In genomic region chr13:35982985-35983384, GRCm38 (mm10) we compare ENCODE assay signal across 26 mouse cellular contexts. TPM values are rescaled to one million over a fixed set of nuclear protein-coding genes. Genes with fewer than 3 reads are reported as not detected.
DNase-seq lines count a peak whose midpoint lies in the region; ATAC-seq and TF ChIP-seq lines count a peak whose summit lies in the region.
"Had no signal": no experiment of that assay in that cellular context is flagged by ENCODE, and none has a peak within 500 bp of the region (broad histone marks: within the 10 kb centered on the region; RNA-seq: fewer than 3 reads in every experiment).

No protein-coding gene starts in this region.

- no peak for DNase-seq in heart, postnatal 0 days (ENCODE audit: low spot score)
- DNase-seq in heart, adult 2 months: no peak
- no peak for DNase-seq in cerebellum, adult 11-12 months
- DNase-seq in right cerebral cortex, postnatal 36 days (ENCODE audit: low spot score in 2 of 2): no peak
- DNase-seq in urinary bladder, adult 2 months (ENCODE audit: low spot score): no peak
- DNase-seq: adrenal gland, adult 8-10 months; adrenal gland, postnatal 14 days; adrenal gland, postnatal 36 days; cerebellum, adult 18-20 months; cerebellum, adult 8-10 months; cerebellum, adult 9-11 months; cerebellum, postnatal 14 days; cerebellum, postnatal 36 days; embryo, embryonic 11 days had no signal

- intact Hi-C loops in heart, adult 2 months (cut with DNase I): no loop called here

- no peak overlapping the region for H3K4me2 ChIP-seq in heart, postnatal 0 days (ENCODE audit: low read depth, low read length)
- no peak overlapping the region for H3K4me2 ChIP-seq in intestine, embryonic 16.5 days (ENCODE audit: low read depth, low read length)
- H3K4me2 ChIP-seq: embryonic facial prominence, embryonic 13.5 days; embryonic facial prominence, embryonic 15.5 days; forebrain, embryonic 12.5 days had no signal

- H3K4me1 ChIP-seq in heart, postnatal 0 days (ENCODE audit: control insufficient read depth, insufficient read depth): no peaks in the 10 kb centered on the region
- H3K4me1 ChIP-seq in heart, adult 2 months (ENCODE audit: control insufficient read depth, insufficient read depth, low read length): no peaks in the 10 kb centered on the region
- no peaks in the 10 kb centered on the region for H3K4me1 ChIP-seq in intestine, embryonic 16.5 days (ENCODE audit: control insufficient read depth, insufficient read depth, low read length)
- peaks cover 4% of the 10 kb centered on the region; the same call in 1 of the 2 replicates for H3K4me1 ChIP-seq in small intestine, adult 2 months (ENCODE audit: control insufficient read depth, insufficient read depth, insufficient read length, low read length)
- H3K4me1 ChIP-seq: embryonic facial prominence, embryonic 13.5 days; embryonic facial prominence, embryonic 15.5 days had no signal

- TF ChIP-seq CTCF in heart, postnatal 0 days (IDR thresholded peaks at IDR 0.05; ENCODE audit: low read depth): no peak
- no peak for TF ChIP-seq CTCF in heart, adult 2 months (IDR thresholded peaks at IDR 0.05)
- peak; percentile 26; the same call in 1 of the 2 replicates for TF ChIP-seq CTCF in small intestine, adult 2 months (IDR thresholded peaks at IDR 0.05; ENCODE audit: extremely low read depth, insufficient read length, insufficient replicate concordance, low read depth, low read length)

- no peak overlapping the region for H3K4me3 ChIP-seq in heart, postnatal 0 days (ENCODE audit: low read depth, low read length)
- no peak overlapping the region for H3K4me3 ChIP-seq in heart, adult 2 months
- no peak overlapping the region for H3K4me3 ChIP-seq in intestine, embryonic 16.5 days (ENCODE audit: low read length)
- no peak overlapping the region for H3K4me3 ChIP-seq in small intestine, adult 2 months (ENCODE audit: low read depth, low read length)
- H3K4me3 ChIP-seq: embryonic facial prominence, embryonic 13.5 days; embryonic facial prominence, embryonic 15.5 days; erythroblast, embryonic 14.5 days; forebrain, embryonic 10.5 days; forebrain, embryonic 12.5 days had no signal

- peak; percentile 55; the same call in 1 of the 2 replicates for ATAC-seq in heart, postnatal 0 days (ENCODE audit: insufficient read depth, low read depth)
- ATAC-seq in intestine, embryonic 16.5 days: peak; percentile 86
- ATAC-seq: forebrain, embryonic 14.5 days; forebrain, embryonic 16.5 days had no signal

- H3K9me3 ChIP-seq in heart, postnatal 0 days (replicated peaks; ENCODE audit: control insufficient read depth, low read length): no peaks in the 10 kb centered on the region
- H3K9me3 ChIP-seq in intestine, embryonic 16.5 days (ENCODE audit: control insufficient read depth, low read length): no peaks in the 10 kb centered on the region
- H3K9me3 ChIP-seq: embryonic facial prominence, embryonic 13.5 days; embryonic facial prominence, embryonic 15.5 days; forebrain, embryonic 10.5 days; forebrain, embryonic 12.5 days had no signal

- 41% methylated on average over 6 of the region's 6 CpGs for WGBS in heart, postnatal 0 days
- WGBS in heart, adult 2 months: 70% methylated on average over 6 of the region's 6 CpGs
- 67% methylated on average over 6 of the region's 6 CpGs for WGBS in intestine, embryonic 16.5 days
- 44% methylated on average over 6 of the region's 6 CpGs for WGBS in small intestine, adult 2 months

- H3K36me3 ChIP-seq in heart, postnatal 0 days (replicated peaks; ENCODE audit: control insufficient read depth, insufficient read depth, low read length): peaks cover 12% of the 10 kb centered on the region; the same call in 1 of the 2 replicates
- H3K36me3 ChIP-seq in heart, adult 2 months (ENCODE audit: control insufficient read depth, insufficient read depth, low read length): no peaks in the 10 kb centered on the region; the same call in 1 of the 2 replicates
- 0 out of 2 replicates have a peak, but pooled peaks cover under 1% of the 10 kb centered on the region for H3K36me3 ChIP-seq in intestine, embryonic 16.5 days (ENCODE audit: control insufficient read depth, insufficient read depth, low read length)
- 0 out of 2 replicates have a peak, but pooled peaks cover 5% of the 10 kb centered on the region for H3K36me3 ChIP-seq in small intestine, adult 2 months (ENCODE audit: control insufficient read depth, insufficient read depth, low read length)

- H3K27ac ChIP-seq in heart, postnatal 0 days (ENCODE audit: low read depth): no peak overlapping the region
- H3K27ac ChIP-seq in heart, adult 2 months: no peak overlapping the region
- no peak overlapping the region for H3K27ac ChIP-seq in intestine, embryonic 16.5 days (ENCODE audit: low read length)
- no peak overlapping the region for H3K27ac ChIP-seq in small intestine, adult 2 months (ENCODE audit: insufficient read depth, low read depth, low read length)
- H3K27ac ChIP-seq: embryonic facial prominence, embryonic 13.5 days; embryonic facial prominence, embryonic 15.5 days; forebrain, embryonic 10.5 days; forebrain, embryonic 12.5 days had no signal

- TF ChIP-seq EP300 in heart, postnatal 0 days (IDR thresholded peaks at IDR 0.05; ENCODE audit: low read depth): no peak
- TF ChIP-seq EP300 in heart, adult 2 months (IDR thresholded peaks at IDR 0.05; ENCODE audit: insufficient read depth, low read depth, low read length): no peak

- H3K9ac ChIP-seq in heart, postnatal 0 days (replicated peaks; ENCODE audit: low read depth, low read length): no peak overlapping the region
- no peak overlapping the region for H3K9ac ChIP-seq in heart, adult 2 months (ENCODE audit: low read depth, low read length)
- no peak overlapping the region for H3K9ac ChIP-seq in intestine, embryonic 16.5 days (ENCODE audit: low read depth, low read length)
- H3K9ac ChIP-seq: embryonic facial prominence, embryonic 13.5 days; embryonic facial prominence, embryonic 15.5 days; forebrain, embryonic 12.5 days had no signal

- TF ChIP-seq POLR2A in heart, adult 2 months (IDR thresholded peaks at IDR 0.05; ENCODE audit: insufficient read depth, low read depth, low read length): no peak
- TF ChIP-seq POLR2A in small intestine, adult 2 months (IDR thresholded peaks at IDR 0.05; ENCODE audit: low read depth, low read length): no peak

- no peaks in the 10 kb centered on the region for H3K79me2 ChIP-seq in heart, adult 2 months (replicated peaks; ENCODE audit: control insufficient read depth, insufficient read depth, low read length)

- no peaks in the 10 kb centered on the region for H3K27me3 ChIP-seq in heart, postnatal 0 days (ENCODE audit: control insufficient read depth, insufficient read depth, low read length)
- H3K27me3 ChIP-seq in heart, adult 2 months (ENCODE audit: control insufficient read depth, insufficient read depth, low read length): no peaks in the 10 kb centered on the region
- no peaks in the 10 kb centered on the region for H3K27me3 ChIP-seq in intestine, embryonic 16.5 days (replicated peaks; ENCODE audit: control insufficient read depth, insufficient read depth, low read length)
- H3K27me3 ChIP-seq in small intestine, adult 2 months (ENCODE audit: control insufficient read depth, insufficient read depth, low read length): no peaks in the 10 kb centered on the region
- H3K27me3 ChIP-seq: embryonic facial prominence, embryonic 13.5 days; embryonic facial prominence, embryonic 15.5 days; forebrain, embryonic 12.5 days had no signal

RNA-seq across cellular contexts. Expression of gene Ppp1r3g, which starts 24.3 kb away (rescaled TPM):
- total RNA-seq in heart, postnatal 0 days (2014; rRNA removed; ENCODE audit: low replicate concordance): 2.7 and 11.8 TPM in 2 replicates
- 2.5 TPM in 2 replicates for polyA plus RNA-seq in heart, postnatal 0 days (2015; fragmentation: Nextera tagmentation; extraction: Ambion mirVana)
- total RNA-seq in heart, adult 2 months (2021): 1 to 10 TPM in 1 of 2 experiments, under 1 TPM in 1; 0.25 to 1.2 TPM
- polyA plus RNA-seq in heart, adult 2 months (2012; rRNA removed): 0.06 and 0.14 TPM in 2 replicates
- 0.48 and 0.49 TPM in 2 replicates for polyA plus RNA-seq in intestine, embryonic 16.5 days (2015; fragmentation: Nextera tagmentation; extraction: Ambion mirVana)
- 0.05 TPM in 1 of 2 replicates, not detected in the other for polyA plus RNA-seq in small intestine, adult 2 months (2012; rRNA removed)
- 0.04 and 0.16 TPM in 2 replicates for polyA plus RNA-seq in urinary bladder, adult 2 months (2012; rRNA removed)
- total RNA-seq: common myeloid progenitor, adult 5-6 weeks; MEL had no signal
- polyA plus RNA-seq: C2C12; erythroblast, embryonic 14.5 days had no signal
